22 mouse cellular contexts compared by ENCODE assay signal in genomic region chr7:112659816-112660215, GRCm38 (mm10). TPM values are rescaled to one million over a fixed set of nuclear protein-coding genes. Genes with fewer than 3 reads are reported as not detected.
DNase-seq lines count a peak whose midpoint lies in the region; ATAC-seq and TF ChIP-seq lines count a peak whose summit lies in the region.
"Had no signal": no experiment of that assay in that cellular context is flagged by ENCODE, and none has a peak within 500 bp of the region (broad histone marks: within the 10 kb centered on the region; RNA-seq: fewer than 3 reads in every experiment).

No protein-coding gene starts in this region.

- no peak for DNase-seq in heart, adult 8-10 months (ENCODE audit: low spot score)
- peak; percentile 77 for DNase-seq in midbrain, embryonic 11.5 days (ENCODE audit: low spot score, missing footprints)
- DNase-seq in midbrain, postnatal 0 days (ENCODE audit: low spot score) = no peak
- DNase-seq in stomach, postnatal 0 days (ENCODE audit: low spot score) = peak; percentile 19
- DNase-seq in liver, postnatal 0 days = no peak
- DNase-seq: adrenal gland, postnatal 10 days; cerebellum, adult 9-10 months; gastrocnemius, adult 2 months; kidney, adult 9 months; kidney, postnatal 25 days; layer of hippocampus, postnatal 36 days had no signal

- peaks cover 1% of the 10 kb centered on the region; the same call in 1 of the 2 replicates for H3K9me3 ChIP-seq in heart, embryonic 11.5 days (replicated peaks; ENCODE audit: control insufficient read depth, low read length)
- no peaks in the 10 kb centered on the region for H3K9me3 ChIP-seq in midbrain, embryonic 11.5 days (ENCODE audit: control insufficient read depth, low read length)
- no peaks in the 10 kb centered on the region for H3K9me3 ChIP-seq in midbrain, postnatal 0 days (ENCODE audit: low read length)
- H3K9me3 ChIP-seq in heart, embryonic 15.5 days (replicated peaks) = no peaks in the 10 kb centered on the region
- no peaks in the 10 kb centered on the region for H3K9me3 ChIP-seq in stomach, postnatal 0 days (ENCODE audit: control insufficient read depth, low read length)
- H3K9me3 ChIP-seq in intestine, embryonic 15.5 days = no peaks in the 10 kb centered on the region
- H3K9me3 ChIP-seq in liver, postnatal 0 days (ENCODE audit: low read length) = no peaks in the 10 kb centered on the region
- H3K9me3 ChIP-seq: hindbrain, embryonic 10.5 days; limb, embryonic 15.5 days had no signal

- TF ChIP-seq CTCF in midbrain, postnatal 0 days (IDR thresholded peaks at IDR 0.05) = no peak
- no peak for TF ChIP-seq CTCF in stomach, postnatal 0 days (IDR thresholded peaks at IDR 0.05; ENCODE audit: low read depth)
- TF ChIP-seq CTCF in liver, postnatal 0 days (IDR thresholded peaks at IDR 0.05; ENCODE audit: low read depth) = no peak

- no peak for TF ChIP-seq EP300 in stomach, postnatal 0 days (optimal IDR thresholded peaks at IDR 0.05)
- no peak for TF ChIP-seq EP300 in liver, postnatal 0 days (IDR thresholded peaks at IDR 0.05; ENCODE audit: low read depth)

- H3K9ac ChIP-seq in heart, embryonic 11.5 days (ENCODE audit: low read depth, low read length) = no peak overlapping the region
- H3K9ac ChIP-seq in midbrain, embryonic 11.5 days (ENCODE audit: low read length) = no peak overlapping the region
- H3K9ac ChIP-seq in midbrain, postnatal 0 days (replicated peaks; ENCODE audit: low read length, poor library complexity, severe bottlenecking) = no peak overlapping the region
- H3K9ac ChIP-seq in heart, embryonic 15.5 days = 0 out of 2 replicates have a peak overlapping the region, but pooled peaks have one; percentile 0
- no peak overlapping the region for H3K9ac ChIP-seq in stomach, postnatal 0 days (ENCODE audit: low read length)
- H3K9ac ChIP-seq in intestine, embryonic 15.5 days = no peak overlapping the region
- no peak overlapping the region for H3K9ac ChIP-seq in liver, postnatal 0 days (replicated peaks)
- H3K9ac ChIP-seq: forebrain, embryonic 13.5 days; limb, embryonic 15.5 days had no signal

- no peak for ATAC-seq in heart, embryonic 11.5 days (replicated peaks; ENCODE audit: insufficient number of reproducible peaks, low FRiP score, low TSS enrichment)
- ATAC-seq in midbrain, embryonic 11.5 days (ENCODE audit: low FRiP score) = no peak
- ATAC-seq in midbrain, postnatal 0 days (ENCODE audit: low FRiP score) = no peak
- no peak for ATAC-seq in heart, embryonic 15.5 days (replicated peaks; ENCODE audit: insufficient number of reproducible peaks, insufficient read depth, low FRiP score, low read depth)
- no peak for ATAC-seq in stomach, postnatal 0 days (ENCODE audit: low FRiP score, low TSS enrichment)
- ATAC-seq in intestine, embryonic 15.5 days = no peak
- no peak for ATAC-seq in liver, postnatal 0 days
- ATAC-seq: forebrain, embryonic 13.5 days; hindbrain, embryonic 16.5 days had no signal

- H3K4me3 ChIP-seq in heart, embryonic 11.5 days (ENCODE audit: low read depth, low read length) = no peak overlapping the region
- no peak overlapping the region for H3K4me3 ChIP-seq in midbrain, embryonic 11.5 days (ENCODE audit: low read depth, low read length)
- no peak overlapping the region for H3K4me3 ChIP-seq in midbrain, postnatal 0 days (ENCODE audit: low read depth, low read length)
- H3K4me3 ChIP-seq in heart, embryonic 15.5 days = no peak overlapping the region
- H3K4me3 ChIP-seq in stomach, postnatal 0 days (ENCODE audit: low read depth, low read length) = no peak overlapping the region
- no peak overlapping the region for H3K4me3 ChIP-seq in intestine, embryonic 15.5 days (replicated peaks)
- H3K4me3 ChIP-seq in liver, postnatal 0 days (ENCODE audit: low read depth, low read length) = no peak overlapping the region
- H3K4me3 ChIP-seq: forebrain, embryonic 13.5 days; gastrocnemius, adult 2 months; hindbrain, embryonic 10.5 days; layer of hippocampus, adult 2 months; limb, embryonic 15.5 days; megakaryocyte, embryonic 14.5 days had no signal

- peak overlapping the region; percentile 38 for H3K4me2 ChIP-seq in heart, embryonic 11.5 days
- H3K4me2 ChIP-seq in midbrain, embryonic 11.5 days = no peak overlapping the region
- H3K4me2 ChIP-seq in midbrain, postnatal 0 days (ENCODE audit: low read depth, low read length, poor library complexity, severe bottlenecking) = no peak overlapping the region
- peak overlapping the region; percentile 49 for H3K4me2 ChIP-seq in heart, embryonic 15.5 days
- no peak overlapping the region for H3K4me2 ChIP-seq in stomach, postnatal 0 days (replicated peaks; ENCODE audit: low read depth)
- no peak overlapping the region for H3K4me2 ChIP-seq in intestine, embryonic 15.5 days (replicated peaks)
- H3K4me2 ChIP-seq in liver, postnatal 0 days (ENCODE audit: low read depth, low read length) = no peak overlapping the region
- H3K4me2 ChIP-seq: forebrain, embryonic 13.5 days; limb, embryonic 15.5 days had no signal

- H3K36me3 ChIP-seq in heart, embryonic 11.5 days (ENCODE audit: control insufficient read depth, insufficient read depth, low read length) = no peaks in the 10 kb centered on the region
- no peaks in the 10 kb centered on the region for H3K36me3 ChIP-seq in midbrain, embryonic 11.5 days (ENCODE audit: control insufficient read depth, insufficient read depth, low read length)
- H3K36me3 ChIP-seq in midbrain, postnatal 0 days (ENCODE audit: insufficient read depth, low read length) = no peaks in the 10 kb centered on the region
- H3K36me3 ChIP-seq in heart, embryonic 15.5 days = no peaks in the 10 kb centered on the region
- H3K36me3 ChIP-seq in stomach, postnatal 0 days (ENCODE audit: control insufficient read depth, insufficient read depth, low read length) = no peaks in the 10 kb centered on the region
- H3K36me3 ChIP-seq in intestine, embryonic 15.5 days = no peaks in the 10 kb centered on the region
- H3K36me3 ChIP-seq in liver, postnatal 0 days (replicated peaks; ENCODE audit: insufficient read depth, low read length) = no peaks in the 10 kb centered on the region
- H3K36me3 ChIP-seq: hindbrain, embryonic 10.5 days; limb, embryonic 15.5 days had no signal

- H3K4me1 ChIP-seq in heart, embryonic 11.5 days (ENCODE audit: control insufficient read depth, insufficient read depth, low read length) = peaks cover 66% of the 10 kb centered on the region
- H3K4me1 ChIP-seq in midbrain, embryonic 11.5 days (ENCODE audit: control insufficient read depth, insufficient read depth, low read length) = peaks cover 5% of the 10 kb centered on the region
- no peaks in the 10 kb centered on the region; the same call in 1 of the 2 replicates for H3K4me1 ChIP-seq in midbrain, postnatal 0 days (ENCODE audit: insufficient read depth, low read length)
- peaks cover 79% of the 10 kb centered on the region for H3K4me1 ChIP-seq in heart, embryonic 15.5 days (replicated peaks)
- H3K4me1 ChIP-seq in stomach, postnatal 0 days (replicated peaks; ENCODE audit: control insufficient read depth, insufficient read depth) = 0 out of 2 replicates have a peak, but pooled peaks cover 2% of the 10 kb centered on the region
- peaks cover 14% of the 10 kb centered on the region for H3K4me1 ChIP-seq in intestine, embryonic 15.5 days (replicated peaks)
- H3K4me1 ChIP-seq in liver, postnatal 0 days (ENCODE audit: insufficient read depth) = 0 out of 2 replicates have a peak, but pooled peaks cover 6% of the 10 kb centered on the region
- H3K4me1 ChIP-seq: megakaryocyte, embryonic 14.5 days had no signal

- H3K27ac ChIP-seq in heart, embryonic 11.5 days (ENCODE audit: low read depth, low read length) = peak overlapping the region; percentile 92
- H3K27ac ChIP-seq in midbrain, embryonic 11.5 days (ENCODE audit: low read depth, low read length) = no peak overlapping the region
- no peak overlapping the region for H3K27ac ChIP-seq in midbrain, postnatal 0 days (ENCODE audit: low read depth, low read length)
- peak overlapping the region; percentile 88 for H3K27ac ChIP-seq in heart, embryonic 15.5 days
- no peak overlapping the region for H3K27ac ChIP-seq in stomach, postnatal 0 days (replicated peaks)
- no peak overlapping the region for H3K27ac ChIP-seq in intestine, embryonic 15.5 days
- H3K27ac ChIP-seq in liver, postnatal 0 days (ENCODE audit: low read depth) = no peak overlapping the region
- H3K27ac ChIP-seq: forebrain, embryonic 13.5 days; gastrocnemius, adult 2 months; layer of hippocampus, adult 2 months; limb, embryonic 15.5 days had no signal

- H3K27me3 ChIP-seq in heart, embryonic 11.5 days (ENCODE audit: control insufficient read depth, insufficient read depth, low read length) = no peaks in the 10 kb centered on the region
- H3K27me3 ChIP-seq in midbrain, embryonic 11.5 days (ENCODE audit: control insufficient read depth, insufficient read depth, low read length) = no peaks in the 10 kb centered on the region
- H3K27me3 ChIP-seq in midbrain, postnatal 0 days (ENCODE audit: insufficient read depth, low read length) = no peaks in the 10 kb centered on the region; the same call in 1 of the 2 replicates
- no peaks in the 10 kb centered on the region for H3K27me3 ChIP-seq in heart, embryonic 15.5 days
- H3K27me3 ChIP-seq in stomach, postnatal 0 days (ENCODE audit: control insufficient read depth, insufficient read depth, low read length) = no peaks in the 10 kb centered on the region
- H3K27me3 ChIP-seq in intestine, embryonic 15.5 days (replicated peaks) = no peaks in the 10 kb centered on the region
- H3K27me3 ChIP-seq in liver, postnatal 0 days (ENCODE audit: insufficient read depth, low read length) = no peaks in the 10 kb centered on the region
- H3K27me3 ChIP-seq: forebrain, embryonic 13.5 days; limb, embryonic 15.5 days had no signal

- 21% methylated on average over 5 of the region's 5 CpGs for WGBS in heart, embryonic 11.5 days (ENCODE audit: insufficient replicate concordance)
- 47% methylated on average over 5 of the region's 5 CpGs for WGBS in midbrain, embryonic 11.5 days
- 39% methylated on average over 5 of the region's 5 CpGs for WGBS in midbrain, postnatal 0 days
- 23% methylated on average over 5 of the region's 5 CpGs for WGBS in heart, embryonic 15.5 days
- 53% methylated on average over 5 of the region's 5 CpGs for WGBS in stomach, postnatal 0 days
- WGBS in intestine, embryonic 15.5 days = 53% methylated on average over 5 of the region's 5 CpGs
- WGBS in liver, postnatal 0 days (ENCODE audit: insufficient replicate concordance) = 58% methylated on average over 5 of the region's 5 CpGs

RNA-seq across cellular contexts. Expression of gene Tead1, which starts 19.3 kb away (rescaled TPM):
- 23.2 and 35.5 TPM in 2 replicates for polyA plus RNA-seq in heart, embryonic 11.5 days (2014; fragmentation: Nextera tagmentation; extraction: Ambion mirVana)
- 100 to 1,000 TPM; 166 to 191 (median 175) TPM for total RNA-seq in heart, adult 8-10 months (2022)
- 12.3 and 14.3 TPM in 2 replicates for polyA plus RNA-seq in midbrain, embryonic 11.5 days (2014; fragmentation: Nextera tagmentation; extraction: Ambion mirVana)
- 16.6 and 18.6 TPM in 2 replicates for total RNA-seq in midbrain, postnatal 0 days (2014; rRNA removed)
- polyA plus RNA-seq in midbrain, postnatal 0 days (2015; fragmentation: Nextera tagmentation; extraction: Ambion mirVana) = 4.6 and 8.0 TPM in 2 replicates
- 27.5 and 32.3 TPM in 2 replicates for polyA plus RNA-seq in heart, embryonic 15.5 days (2015; fragmentation: Nextera tagmentation; extraction: Ambion mirVana)
- 13.5 and 13.9 TPM in 2 replicates for polyA plus RNA-seq in stomach, postnatal 0 days (2015; fragmentation: Nextera tagmentation; extraction: Ambion mirVana)
- 17.5 and 18.3 TPM in 2 replicates for polyA plus RNA-seq in intestine, embryonic 15.5 days (2015; fragmentation: Nextera tagmentation; extraction: Ambion mirVana)
- 1.4 and 2.1 TPM in 2 replicates for polyA plus RNA-seq in liver, postnatal 0 days (2015; fragmentation: Nextera tagmentation; extraction: Ambion mirVana)
- total RNA-seq: MEL; monocyte, adult 5-6 weeks had no signal

Comparison
In these comparisons a context has a peak if more than half of its experiments do, and no peak if none do; other contexts are left out.
1. DNase-seq: peak in midbrain, embryonic 11.5 days (single experiment) and stomach, postnatal 0 days (single experiment); none in heart, adult 8-10 months (single experiment), midbrain, postnatal 0 days (single experiment) and liver, postnatal 0 days (single experiment).
2. H3K27ac ChIP-seq: peak in heart, embryonic 11.5 days (single experiment) and heart, embryonic 15.5 days (single experiment); none in midbrain, embryonic 11.5 days (single experiment), midbrain, postnatal 0 days (single experiment), stomach, postnatal 0 days (single experiment), intestine, embryonic 15.5 days (single experiment) and liver, postnatal 0 days (single experiment).
3. H3K4me2 ChIP-seq: peak in heart, embryonic 11.5 days (single experiment) and heart, embryonic 15.5 days (single experiment); none in midbrain, embryonic 11.5 days (single experiment), midbrain, postnatal 0 days (single experiment), stomach, postnatal 0 days (single experiment), intestine, embryonic 15.5 days (single experiment) and liver, postnatal 0 days (single experiment).